Mouse (Mus musculus): ENCODE results near the gene St6gal1. TPM values are rescaled to one million over a fixed set of nuclear protein-coding genes. Genes with fewer than 3 reads are reported as not detected.

Gene St6gal1
- polyA plus RNA-seq, 1 experiment from 2014 or later = 30.6 TPM

DNA sequence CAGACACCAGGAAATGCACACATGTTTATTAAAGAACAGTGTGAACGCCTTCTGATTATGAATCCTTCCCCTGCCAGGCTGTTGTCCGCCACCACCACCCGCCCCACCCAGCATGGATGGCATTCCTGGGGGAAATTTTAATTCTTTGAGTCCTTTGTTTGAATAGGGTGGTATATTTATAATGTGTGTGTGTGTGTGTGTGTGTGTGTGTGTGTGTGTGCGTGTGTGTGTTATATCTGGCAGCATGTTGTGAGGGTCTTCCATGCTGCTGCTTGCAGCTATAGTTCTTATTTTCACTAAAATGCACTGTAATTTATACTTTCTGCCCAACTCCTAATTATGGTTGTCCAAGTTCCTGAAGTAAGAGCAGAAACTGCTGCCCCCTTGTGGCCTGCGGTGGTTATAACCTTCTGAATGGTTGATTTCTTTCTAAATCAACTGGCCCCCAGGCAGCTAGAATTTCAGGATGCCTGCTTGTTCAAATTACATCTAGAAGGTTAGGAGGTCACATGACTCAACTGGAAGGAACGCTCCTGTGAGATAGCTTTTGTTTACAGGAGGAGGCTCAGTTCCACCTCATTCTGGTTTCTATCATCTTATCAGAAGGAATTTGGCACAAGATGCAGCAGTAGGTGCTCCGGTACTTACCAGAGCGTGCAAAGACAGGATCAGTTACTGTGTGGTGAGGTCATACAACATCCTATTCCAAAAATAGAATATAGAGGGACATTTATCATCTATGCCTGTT lies 178.6 kb downstream of the St6gal1 start:
- ATAC-seq (ENCODE audit: low FRiP score, low TSS enrichment) (0 out of 2 replicates have a peak, but pooled peaks have one; percentile 19), DNase-seq (peak; percentile 88)
- no peak overlapping the region for H3K9ac ChIP-seq (replicated peaks; ENCODE audit: low read length)
- 51% methylated on average over 8 of the region's 8 CpGs for WGBS
- no peaks in the 10 kb centered on the region for H3K27me3 ChIP-seq (ENCODE audit: control insufficient read depth, insufficient read depth, low read length)
- H3K4me1 ChIP-seq (ENCODE audit: control insufficient read depth, insufficient read depth, low read length) = no peaks in the 10 kb centered on the region
- H3K4me2 ChIP-seq (ENCODE audit: low read length) = no peak overlapping the region
- H3K27ac ChIP-seq (replicated peaks; ENCODE audit: low read depth, low read length) = no peak overlapping the region
- no peak overlapping the region for H3K4me3 ChIP-seq (replicated peaks; ENCODE audit: low read depth, low read length)
- H3K36me3 ChIP-seq (ENCODE audit: control insufficient read depth, insufficient read depth, low read length) = no peaks in the 10 kb centered on the region
- no peaks in the 10 kb centered on the region for H3K9me3 ChIP-seq (ENCODE audit: control insufficient read depth, low read length)

Other genes with a start within 250 kb of the St6gal1 start
- gene Kng2, start 195.3 kb upstream of the St6gal1 start, polyA plus RNA-seq (2014; fragmentation: Nextera tagmentation; extraction: Ambion mirVana) = not detected in 2 replicates
- gene Kng1, start 166.9 kb upstream of the St6gal1 start, polyA plus RNA-seq (2014; fragmentation: Nextera tagmentation; extraction: Ambion mirVana) = not detected in 2 replicates
- gene Eif4a2, start 117.3 kb upstream of the St6gal1 start, polyA plus RNA-seq (2014; fragmentation: Nextera tagmentation; extraction: Ambion mirVana) = 337 and 373 TPM in 2 replicates
- gene Rfc4, start 97.0 kb upstream of the St6gal1 start, polyA plus RNA-seq (2014; fragmentation: Nextera tagmentation; extraction: Ambion mirVana) = 41.9 and 57.1 TPM in 2 replicates
- gene Adipoq, start 78.2 kb upstream of the St6gal1 start, polyA plus RNA-seq (2014; fragmentation: Nextera tagmentation; extraction: Ambion mirVana) = not detected in 2 replicates
- gene Rtp1, start 204.4 kb downstream of the St6gal1 start, polyA plus RNA-seq (2014; fragmentation: Nextera tagmentation; extraction: Ambion mirVana) = not detected in 2 replicates

All from midbrain, embryonic 14.5 days (tissue).